Mouse (Mus musculus) ES-Bruce4 (cell line): ENCODE measurements around the gene Celf2.

Experiments used
- CTCF ChIP-seq: IDR thresholded peaks from one replicate; pipeline ENCODE4 v1.8.1; 2011; ENCODE audit warnings: low read depth, low read length
- EP300 ChIP-seq: IDR thresholded peaks from 2 replicates; pipeline ENCODE4 v1.6.1; 2011; ENCODE audit warnings: low read depth, low read length; ENCODE audit not compliant: insufficient read depth
- POLR2A ChIP-seq: IDR thresholded peaks from one replicate; pipeline ENCODE4 v1.8.1; 2011; ENCODE audit warnings: low read length; ENCODE audit not compliant: insufficient read depth

DNA sequence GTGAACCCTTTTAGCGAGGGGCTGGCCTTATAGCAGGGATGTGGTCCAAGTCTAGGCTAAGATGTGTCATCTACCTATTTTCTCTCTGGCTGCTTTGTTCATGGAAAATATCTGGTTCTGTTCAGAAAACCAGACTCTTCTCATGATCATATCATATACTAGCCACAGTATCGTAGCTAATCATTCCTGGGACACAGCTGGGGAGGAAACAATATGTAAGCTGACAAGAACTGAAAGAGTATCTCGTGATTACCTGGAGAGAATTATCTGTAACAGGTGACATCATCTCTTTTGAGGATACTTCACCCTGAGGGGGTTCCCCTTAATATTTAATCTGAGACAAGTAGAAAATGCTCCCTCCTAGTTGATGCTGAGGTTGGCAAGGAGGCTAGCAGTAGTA lies 951.6 kb downstream of the Celf2 start:
- no peak for TF ChIP-seq EP300
- no peak for TF ChIP-seq POLR2A
- no peak for TF ChIP-seq CTCF
